Mouse (Mus musculus): Measurements from ENCODE around the gene Fabp1. TPM values are rescaled to one million over a fixed set of nuclear protein-coding genes. Genes with fewer than 3 reads are reported as not detected.

Gene Fabp1
- polyA plus RNA-seq (2017; shearing (Covaris generic)), result not detected

GRCm38 (mm10) chr6:71199612-71200011 is at the start of gene Fabp1:
TSS of gene Fabp1 (plus strand) at chr6:71199827.

Other genes with a start within 250 kb of the Fabp1 start
- not detected for gene Foxi3, start 243.3 kb upstream of the Fabp1 start, polyA plus RNA-seq (2017; shearing (Covaris generic))
- gene Thnsl2, start 55.4 kb upstream of the Fabp1 start, polyA plus RNA-seq (2017; shearing (Covaris generic)), result not detected
- 51.7 TPM for gene Krcc1, start 71.8 kb downstream of the Fabp1 start, polyA plus RNA-seq (2017; shearing (Covaris generic))
- not detected for gene Smyd1, start 122.4 kb downstream of the Fabp1 start, polyA plus RNA-seq (2017; shearing (Covaris generic))
- 4.0 TPM for gene Cd8b1, start 123.0 kb downstream of the Fabp1 start, polyA plus RNA-seq (2017; shearing (Covaris generic))
- gene Cd8a, start 173.6 kb downstream of the Fabp1 start, polyA plus RNA-seq (2017; shearing (Covaris generic)), result not detected
- gene Rmnd5a, start 240.8 kb downstream of the Fabp1 start, polyA plus RNA-seq (2017; shearing (Covaris generic)), result 28.2 TPM